Mouse (Mus musculus) CH12.LX (cell line): ENCODE results near the gene Man2a1. TPM values are rescaled to one million over a fixed set of nuclear protein-coding genes. Genes with fewer than 3 reads are reported as not detected.

Source experiments
- DNase-seq: peaks from one replicate; pipeline ENCODE4 v3.0.0-alpha.2; 2013; ENCODE audit errors: extremely low read depth
- H3K27ac ChIP-seq: 2 replicates; pipeline ENCODE4 v1.5.1; 2012; ENCODE audit warnings: low read depth, mild to moderate bottlenecking, control low read depth, moderate library complexity; ENCODE audit not compliant: insufficient read depth
- H3K27me3 ChIP-seq: replicated peaks from 2 replicates; pipeline ENCODE3; 2012; ENCODE audit warnings: inconsistent platforms
- H3K36me3 ChIP-seq, 2 experiments: replicated peaks in 1 of 2; 2 replicates each; pipeline versions ENCODE3 to v1.6.1; 2012; ENCODE audit warnings: inconsistent platforms in 1 of 2, low read length in 1 of 2, mild to moderate bottlenecking in 1 of 2, mixed read lengths in 1 of 2, moderate library complexity in 1 of 2; ENCODE audit not compliant: control insufficient read depth in 1 of 2, insufficient read depth in 1 of 2
- H3K4me1 ChIP-seq, 2 experiments: 2 replicates each; pipeline ENCODE4 v1.6.1; 2012; ENCODE audit warnings: inconsistent platforms in 1 of 2, moderate library complexity in 1 of 2; ENCODE audit not compliant: insufficient read depth in 2 of 2, control insufficient read depth in 1 of 2
- H3K4me2 ChIP-seq: 2 replicates; pipeline ENCODE4 v1.6.1; 2012; ENCODE audit warnings: low read depth, mild to moderate bottlenecking, control low read depth; ENCODE audit not compliant: poor library complexity, insufficient read depth, severe bottlenecking
- H3K4me3 ChIP-seq, 3 experiments: fragments of 150-350 bp in 1 of 3; sonication (generic) in 1 of 3; replicated peaks in 1 of 3; 2 replicates each; pipeline versions ENCODE3 to v1.5.1; 2011 to 2012; ENCODE audit warnings: low read depth in 2 of 3, low read length in 2 of 3, mild to moderate bottlenecking in 2 of 3, moderate library complexity in 2 of 3, control low read depth in 1 of 3, improper control_type of control experiment in 1 of 3, inconsistent platforms in 1 of 3, mixed read lengths in 1 of 3; ENCODE audit not compliant: poor library complexity in 1 of 3
- H3K79me2 ChIP-seq: replicated peaks from 2 replicates; pipeline ENCODE4 v1.6.1; 2012; ENCODE audit warnings: mild to moderate bottlenecking, moderate library complexity; ENCODE audit not compliant: control insufficient read depth, poor library complexity, insufficient read depth, severe bottlenecking; ENCODE audit errors: extremely low read depth
- H3K9ac ChIP-seq: 2 replicates; pipeline ENCODE4 v1.6.1; 2012; ENCODE audit warnings: low read depth, mild to moderate bottlenecking, control low read depth, moderate library complexity; ENCODE audit not compliant: insufficient read depth
- H3K9me3 ChIP-seq: replicated peaks from 2 replicates; pipeline ENCODE3; 2012; ENCODE audit warnings: low read length, inconsistent platforms, mixed read lengths
- CHD1 ChIP-seq: IDR thresholded peaks from 2 replicates; pipeline ENCODE4 v1.6.1; 2012; ENCODE audit warnings: low read depth, low read length, improper control_type of control experiment, inconsistent platforms
- CHD2 ChIP-seq: IDR thresholded peaks from 2 replicates; pipeline ENCODE4 v1.6.1; 2011; ENCODE audit warnings: low read length, improper control_type of control experiment
- CTCF ChIP-seq, 2 experiments: IDR thresholded peaks in 1 of 2; conservative IDR thresholded peaks in 1 of 2; 2 replicates each; pipeline ENCODE4 v1.5.1; 2011 to 2012; ENCODE audit warnings: low read depth in 2 of 2, low read length in 2 of 2, improper control_type of control experiment in 1 of 2, inconsistent platforms in 1 of 2, mild to moderate bottlenecking in 1 of 2, moderate library complexity in 1 of 2
- E2F4 ChIP-seq: IDR thresholded peaks from 2 replicates; pipeline ENCODE4 v1.6.1; 2011; ENCODE audit warnings: low read depth, low read length, improper control_type of control experiment; ENCODE audit not compliant: insufficient replicate concordance
- ELF1 ChIP-seq: IDR thresholded peaks from 2 replicates; pipeline ENCODE4 v1.6.1; 2014; ENCODE audit warnings: low read depth, mild to moderate bottlenecking, inconsistent platforms, low read length, improper control_type of control experiment
- EP300 ChIP-seq: IDR thresholded peaks from 2 replicates; pipeline ENCODE4 v1.6.1; 2011; ENCODE audit warnings: low read length, improper control_type of control experiment
- HCFC1 ChIP-seq: IDR thresholded peaks from 2 replicates; pipeline ENCODE4 v1.6.1; 2012; ENCODE audit warnings: low read depth, mild to moderate bottlenecking, inconsistent platforms, low read length, improper control_type of control experiment
- IRF4 ChIP-seq: IDR thresholded peaks from 2 replicates; pipeline ENCODE4 v1.6.1; 2014; ENCODE audit warnings: low read depth, mild to moderate bottlenecking, inconsistent platforms, low read length, improper control_type of control experiment
- KAT2A ChIP-seq: IDR thresholded peaks from 2 replicates; pipeline ENCODE4 v1.6.1; 2012; ENCODE audit warnings: low read length, improper control_type of control experiment, inconsistent platforms; ENCODE audit not compliant: insufficient replicate concordance
- MAFK ChIP-seq: IDR thresholded peaks from 2 replicates; pipeline ENCODE4 v1.6.1; 2011; ENCODE audit warnings: low read length, improper control_type of control experiment; ENCODE audit not compliant: insufficient replicate concordance
- MAZ ChIP-seq: IDR thresholded peaks from 2 replicates; pipeline ENCODE4 v1.6.1; 2012; ENCODE audit warnings: low read depth, mild to moderate bottlenecking, inconsistent platforms, low read length, improper control_type of control experiment, moderate library complexity
- MEF2A ChIP-seq: IDR thresholded peaks from 2 replicates; pipeline ENCODE4 v1.6.1; 2014; ENCODE audit warnings: low read depth, mild to moderate bottlenecking, inconsistent platforms, low read length, improper control_type of control experiment, borderline replicate concordance
- MXI1 ChIP-seq: IDR thresholded peaks from 2 replicates; pipeline ENCODE4 v1.6.1; 2011; ENCODE audit warnings: mild to moderate bottlenecking, low read depth, low read length, improper control_type of control experiment
- MYC ChIP-seq: IDR thresholded peaks from 2 replicates; pipeline ENCODE4 v1.6.1; 2011; ENCODE audit warnings: low read depth, mild to moderate bottlenecking, improper control_type of control experiment, low read length
- NRF1 ChIP-seq: IDR thresholded peaks from 2 replicates; pipeline ENCODE4 v1.6.1; 2014; ENCODE audit warnings: low read depth, mild to moderate bottlenecking, inconsistent platforms, low read length, improper control_type of control experiment, moderate library complexity
- PAX5 ChIP-seq: IDR thresholded peaks from 2 replicates; pipeline ENCODE4 v1.6.1; 2012; ENCODE audit warnings: low read length, inconsistent platforms, mixed read lengths
- POLR2A ChIP-seq: IDR thresholded peaks from 2 replicates; pipeline ENCODE4 v1.6.1; 2011; ENCODE audit warnings: low read depth, mild to moderate bottlenecking, improper control_type of control experiment, low read length
- POLR2AphosphoS2 ChIP-seq: IDR thresholded peaks from 2 replicates; pipeline ENCODE4 v1.6.1; 2011; ENCODE audit warnings: low read depth, low read length, improper control_type of control experiment
- SMC3 ChIP-seq: IDR thresholded peaks from 2 replicates; pipeline ENCODE4 v1.6.1; 2011; ENCODE audit warnings: low read depth, low read length, improper control_type of control experiment
- TCF12 ChIP-seq: IDR thresholded peaks from 2 replicates; pipeline ENCODE4 v1.6.1; 2014; ENCODE audit warnings: low read depth, mild to moderate bottlenecking, inconsistent platforms, low read length, improper control_type of control experiment
- USF2 ChIP-seq: conservative IDR thresholded peaks from 2 replicates; pipeline ENCODE4 v1.6.1; 2011; ENCODE audit warnings: low read depth, low read length, improper control_type of control experiment
- ZKSCAN1 ChIP-seq: IDR thresholded peaks from 2 replicates; pipeline ENCODE4 v1.6.1; 2012; ENCODE audit warnings: low read depth, inconsistent platforms, low read length, improper control_type of control experiment, borderline replicate concordance
- ZMIZ1 ChIP-seq: IDR thresholded peaks from 2 replicates; pipeline ENCODE4 v1.6.1; 2012; ENCODE audit warnings: low read depth, mild to moderate bottlenecking, inconsistent platforms, low read length, improper control_type of control experiment
- dilution Hi-C: fragments of 300-500 bp; cut with MboI; formaldehyde crosslinking; loops from 2 replicates; pipeline ENCODE4 v1.14.3; 2020; ENCODE audit warnings: low sequenced_read_pairs; ENCODE audit not compliant: extremely low pct_unique_long_range_greater_than_20kb, extremely low pct_ligation_motif_present
- in situ Hi-C: fragments of 300-500 bp; cut with MboI; formaldehyde crosslinking; loops from 3 replicates; pipeline ENCODE4 v1.14.3; 2019; ENCODE audit warnings: low sequenced_read_pairs, low pct_ligation_motif_present, low pct_unique_long_range_greater_than_20kb, mixed read lengths
- polyA plus RNA-seq: library from polyadenylated mRNA; unstranded; fragments of >175 nt; gene quantifications from 2 replicates; pipeline ENCODE4 v1.2.1, GENCODE M21; 2012; ENCODE audit warnings: low read depth; ENCODE audit not compliant: insufficient read length
- total RNA-seq, 2 experiments: library from RNA; depleted of rRNA; stranded (reverse); fragments of 300-350 nt in 1 of 2; fragments of >200 nt in 1 of 2; gene quantifications; 2 replicates each; pipeline ENCODE4 v1.2.3; 2012 to 2014

The Man2a1 gene
- total and polyA plus RNA-seq, 3 experiments, result 7.9 to 15.4 (median 11.9) TPM

GRCm38 (mm10) chr17:64674980-64675379 lies 74.4 kb downstream of the Man2a1 start:
- dilution Hi-C loops, result no loop called here
- no peak for DNase-seq

GRCm38 (mm10) chr17:64676735-64677469 lies 76.4 kb downstream of the Man2a1 start:
- no peak overlapping the region for H3K27ac ChIP-seq
- H3K27me3 ChIP-seq, result no peaks in the 10 kb centered on the region
- H3K4me3 ChIP-seq, result no peak overlapping the region
- H3K36me3 ChIP-seq, result peaks cover 3 to 53% of the 10 kb centered on the region in 2 experiments
- DNase-seq, result no peak
- dilution Hi-C loops (no loop called here), in situ Hi-C loops (no loop called here)
- TF ChIP-seq ZKSCAN1 (no peak), PAX5 (no peak), CHD2 (no peak), KAT2A (no peak), POLR2A (no peak), CTCF (conservative IDR thresholded peaks at IDR 0.05 in 1 of 2, IDR thresholded peaks at IDR 0.05 in 1 of 2; ENCODE audit: low read depth in 2 of 2, low read length in 2 of 2) (no peak), MAFK (no peak), CHD1 (no peak), HCFC1 (no peak), NRF1 (no peak)
- no peaks in the 10 kb centered on the region for H3K4me1 ChIP-seq
- H3K9ac ChIP-seq, result no peak overlapping the region
- peaks cover 5% of the 10 kb centered on the region for H3K9me3 ChIP-seq
- H3K4me2 ChIP-seq, result no peak overlapping the region
- H3K79me2 ChIP-seq, result no peaks in the 10 kb centered on the region

More at GRCm38 (mm10) chr17:64674980-64675379, 74.4 kb downstream of the Man2a1 start:
- no peaks in the 10 kb centered on the region for H3K4me1 ChIP-seq
- H3K27me3 ChIP-seq, result no peaks in the 10 kb centered on the region
- H3K27ac ChIP-seq, result no peak overlapping the region
- H3K4me3 ChIP-seq, result no peak overlapping the region
- peaks cover 5 to 59% of the 10 kb centered on the region in 2 experiments for H3K36me3 ChIP-seq
- H3K4me2 ChIP-seq, result no peak overlapping the region
- no peak for TF ChIP-seq MEF2A
- TF ChIP-seq ZMIZ1, result no peak
- no peak for TF ChIP-seq CHD1
- TF ChIP-seq MXI1, result no peak
- TF ChIP-seq MAZ, result no peak
- no peak for TF ChIP-seq USF2
- no peak for TF ChIP-seq TCF12
- TF ChIP-seq E2F4, result no peak
- TF ChIP-seq EP300, result no peak
- TF ChIP-seq ELF1, result no peak
- TF ChIP-seq IRF4, result no peak
- TF ChIP-seq SMC3, result no peak
- no peak for TF ChIP-seq MYC
- TF ChIP-seq POLR2AphosphoS2, result no peak
- no peak overlapping the region for H3K9ac ChIP-seq
- in situ Hi-C loops, result no loop called here
- no peaks in the 10 kb centered on the region for H3K79me2 ChIP-seq
- H3K9me3 ChIP-seq, result peaks cover 5% of the 10 kb centered on the region
